Mouse (Mus musculus) frontal cortex, postnatal 14 days (tissue): ENCODE results near the gene Ocrl.

Experiments used
- DNase-seq, 2 experiments: peaks; one replicate each; pipeline ENCODE4 v3.0.0; 2022; ENCODE audit warnings: low spot score in 2 of 2

Ocrl gene

DNA sequence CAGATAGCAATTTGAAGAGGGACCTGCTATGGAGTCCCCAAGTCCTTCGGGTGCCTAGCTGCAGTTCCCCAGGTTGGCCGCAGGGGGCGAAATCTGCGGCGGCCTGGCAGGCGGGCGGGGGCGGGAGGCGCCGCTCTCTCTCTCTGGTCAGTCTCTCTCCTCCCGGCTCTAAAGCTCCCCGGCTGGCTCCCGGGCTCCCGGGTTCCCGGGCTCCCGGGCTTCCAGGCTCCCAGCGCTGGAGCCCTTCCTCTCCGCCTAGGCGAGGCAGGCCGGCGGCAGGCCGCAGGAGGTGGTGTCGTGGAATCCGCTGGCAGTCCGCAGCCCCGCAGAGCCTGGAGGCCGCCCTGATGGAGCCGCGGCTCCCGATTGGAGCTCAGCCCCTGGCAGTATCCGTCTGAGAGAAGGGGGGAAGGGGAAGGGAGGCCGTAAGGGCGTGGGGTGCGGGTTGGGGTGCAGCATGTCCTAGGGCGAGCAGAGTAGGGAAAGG lies at the start of gene Ocrl:
Gene Ocrl, plus strand, starts transcription at position 82 of the 487 bp plus-strand sequence.
- peak; percentile 22 to 47 for DNase-seq

DNA sequence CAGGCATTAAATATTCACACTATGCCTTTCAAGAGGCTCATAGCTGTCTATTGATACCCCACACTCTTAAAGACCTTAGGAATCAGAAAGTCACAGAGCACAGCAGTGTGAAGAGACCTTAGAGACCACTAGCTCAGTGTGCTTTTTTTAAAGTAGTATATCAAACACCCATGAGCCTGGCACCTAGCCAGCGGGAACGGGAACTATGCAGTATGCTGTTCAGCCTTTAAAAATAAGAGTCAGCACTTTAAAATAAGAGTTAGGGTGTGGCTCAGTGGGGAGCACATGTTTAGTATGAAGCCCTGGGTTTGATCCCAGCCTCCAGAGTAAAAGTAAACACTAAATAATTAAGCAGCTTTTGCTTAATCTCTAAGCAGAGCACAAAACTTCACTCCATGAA lies 32.1 kb upstream of the Ocrl start:
- no peak for DNase-seq

GRCm38 (mm10) chrX:47882813-47883212 lies 29.4 kb upstream of the Ocrl start:
- no peak for DNase-seq

DNA sequence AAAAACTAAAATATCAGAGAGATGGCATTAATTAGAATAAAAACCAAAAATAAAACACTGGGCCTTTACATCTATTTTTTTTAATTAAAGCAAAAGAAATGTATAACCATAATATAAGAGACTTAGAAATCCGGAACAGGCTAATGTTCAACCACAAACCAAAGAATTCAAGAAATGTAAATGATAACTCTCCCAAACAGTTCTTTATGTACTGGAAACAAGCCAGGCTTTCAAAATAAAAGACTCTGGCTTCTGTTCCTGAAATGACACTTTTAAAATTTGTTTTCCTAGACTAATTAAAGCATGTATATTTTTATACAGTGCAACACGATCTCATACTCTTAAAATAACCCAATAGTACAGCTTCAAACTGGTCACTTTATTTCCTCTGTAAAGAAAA lies 24.8 kb upstream of the Ocrl start:
- no peak for DNase-seq

GRCm38 (mm10) chrX:47891243-47891906 lies 20.8 kb upstream of the Ocrl start:
- DNase-seq, result no peak

DNA sequence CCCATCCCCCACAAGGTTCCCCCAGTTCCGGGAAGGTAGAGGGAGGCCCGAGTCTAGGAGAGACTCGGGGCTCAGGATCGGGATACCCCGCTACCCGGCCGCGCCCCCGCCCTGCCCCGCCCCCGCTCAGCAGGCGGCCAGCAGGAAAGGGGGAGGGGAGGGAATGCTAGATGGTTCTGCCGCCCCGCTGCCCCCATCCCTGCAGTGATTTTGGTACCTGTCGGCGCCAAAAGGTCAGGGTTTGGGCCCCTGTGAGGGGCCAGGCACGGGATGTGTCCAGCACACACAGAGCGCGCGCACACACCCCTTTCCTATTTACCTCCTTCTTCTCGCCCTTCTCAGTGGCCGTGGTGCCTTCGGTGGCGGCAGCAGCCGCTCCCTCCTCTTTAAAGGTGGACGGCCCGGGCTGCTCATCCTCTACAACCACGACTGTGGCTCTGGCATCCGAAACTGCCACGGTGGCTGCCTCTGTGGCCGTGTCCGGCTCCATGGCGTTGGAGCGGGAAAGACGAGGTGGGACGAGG lies 20.2 kb upstream of the Ocrl start:
- no peak for DNase-seq

DNA sequence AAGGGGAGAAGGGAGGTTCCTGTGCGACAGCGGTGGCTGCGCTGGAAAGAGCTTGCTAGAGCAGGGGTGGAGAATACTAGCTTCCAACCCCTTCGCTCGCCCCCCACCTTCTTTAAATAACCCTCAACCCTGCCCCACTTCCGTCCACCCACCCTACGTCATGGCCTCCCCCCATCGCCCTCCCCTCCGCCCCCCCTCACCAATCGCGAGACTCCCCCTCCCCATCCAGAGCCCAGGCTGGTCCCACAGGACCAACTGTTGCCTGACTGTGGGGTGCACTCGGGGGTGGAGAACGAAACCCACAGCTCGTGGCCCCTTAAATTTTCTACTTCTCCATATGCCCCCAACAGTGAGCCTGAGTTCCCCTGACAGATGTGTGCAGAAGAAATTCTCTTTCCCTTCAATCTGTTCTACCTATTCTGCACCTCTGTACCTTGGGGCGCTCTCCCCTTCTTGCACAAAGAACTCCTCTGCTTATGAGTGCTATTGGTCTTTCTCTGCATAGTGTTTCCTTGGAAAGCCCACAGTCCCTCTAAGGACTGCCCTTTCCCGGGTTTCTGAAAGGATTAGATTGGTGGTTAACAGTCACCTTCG lies 19.7 kb upstream of the Ocrl start, which contains the start of gene Smarca1:
Gene Smarca1, minus strand, starts transcription at position 544 of the 594 bp plus-strand sequence.
- no peak for DNase-seq

DNA sequence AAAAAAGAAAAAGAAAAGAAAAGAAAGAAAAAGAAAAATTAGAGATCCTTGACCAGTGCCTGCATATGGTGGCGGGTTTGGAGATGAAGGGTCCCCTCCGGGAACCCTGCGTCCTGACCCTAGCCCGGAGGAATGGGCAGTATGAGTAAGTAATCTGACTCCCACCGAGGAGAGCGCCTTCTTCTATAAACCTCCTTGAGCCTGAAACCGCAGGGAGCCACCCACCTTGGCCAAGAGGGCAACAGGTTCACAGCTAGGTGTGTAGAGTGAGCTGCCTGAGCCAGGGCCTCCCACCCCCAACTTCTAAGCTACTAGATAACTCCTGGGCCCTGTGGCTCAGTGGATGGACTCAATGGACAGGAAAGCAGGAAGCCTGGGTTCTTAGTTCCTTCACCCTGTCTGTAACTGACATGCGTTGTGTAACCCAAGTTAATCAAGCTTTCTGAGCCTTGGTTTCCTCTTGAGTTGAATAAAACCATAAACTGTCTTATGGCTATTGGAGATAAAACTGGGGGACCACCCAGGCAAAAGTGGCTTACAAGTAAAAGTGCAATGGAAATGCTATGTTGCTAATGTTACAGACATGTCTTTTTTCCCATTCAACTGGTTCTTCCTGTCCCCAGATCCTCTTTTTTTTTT lies 836 bp downstream of the Ocrl start:
- DNase-seq, result no peak

GRCm38 (mm10) chrX:47913543-47913938 lies 1.4 kb downstream of the Ocrl start:
- DNase-seq, result no peak

GRCm38 (mm10) chrX:47916831-47917230 lies 4.6 kb downstream of the Ocrl start:
- DNase-seq, result no peak

DNA sequence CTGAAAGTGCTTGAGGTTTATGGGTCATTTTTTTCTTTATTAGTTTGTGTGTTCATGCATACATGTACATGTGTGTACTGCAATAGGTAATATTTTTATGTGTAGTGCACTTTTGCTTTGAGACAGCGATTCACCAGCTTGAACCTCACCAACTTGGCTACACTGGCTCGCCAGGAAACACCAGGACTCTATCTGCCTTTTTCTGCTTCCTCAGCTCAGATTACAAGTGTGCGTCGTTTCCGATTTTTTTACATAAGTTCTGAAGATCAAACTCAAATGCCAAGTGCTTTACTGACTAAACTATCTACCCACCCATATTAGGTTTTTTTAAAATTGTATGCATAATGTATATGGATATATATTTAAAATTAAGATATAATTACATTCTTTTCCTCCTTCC lies 8.4 kb downstream of the Ocrl start:
- no peak for DNase-seq

DNA sequence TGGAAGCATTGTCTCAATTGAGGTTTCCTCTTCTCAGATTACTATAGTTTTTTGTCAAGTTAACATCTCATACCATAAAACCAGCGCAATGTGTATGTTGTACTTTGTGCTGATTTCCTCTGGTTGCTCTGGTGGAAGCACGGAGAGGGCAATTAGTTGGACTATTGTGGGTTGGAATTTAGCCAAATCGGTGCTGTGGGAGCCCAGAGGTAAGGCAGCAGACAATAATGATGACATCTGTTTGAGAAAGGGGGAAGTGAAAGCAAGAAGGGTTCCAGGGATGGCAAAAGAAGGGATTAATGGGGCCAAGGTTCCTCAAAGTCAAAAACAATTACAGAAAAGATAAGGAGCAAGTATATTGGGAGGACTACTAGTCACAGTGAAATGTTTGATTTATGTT lies 15.8 kb downstream of the Ocrl start:
- no peak for DNase-seq

DNA sequence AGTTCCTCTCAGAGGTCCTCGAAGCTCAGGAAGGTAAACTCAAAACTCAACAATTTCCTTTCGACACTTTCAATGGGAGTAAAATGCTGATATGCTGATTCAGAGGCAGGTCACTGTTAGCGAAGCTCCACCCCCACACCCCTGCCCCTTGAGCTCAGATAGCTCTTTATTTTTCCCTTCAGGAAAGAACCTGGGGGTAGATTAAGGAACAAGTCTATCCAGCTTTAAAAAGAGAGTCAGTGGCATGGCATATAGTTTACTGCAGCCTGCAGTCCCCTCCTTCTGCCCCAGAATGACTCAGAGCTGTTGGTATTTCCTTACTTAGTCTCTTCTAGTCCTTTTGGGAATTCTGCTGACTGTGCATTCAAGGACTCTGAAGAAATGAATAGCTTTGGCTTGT lies 18.3 kb downstream of the Ocrl start:
- no peak for DNase-seq

- DNase-seq, result no peak
Measured at GRCm38 (mm10) chrX:47934352-47934751, 22.2 kb downstream of the Ocrl start.

DNA sequence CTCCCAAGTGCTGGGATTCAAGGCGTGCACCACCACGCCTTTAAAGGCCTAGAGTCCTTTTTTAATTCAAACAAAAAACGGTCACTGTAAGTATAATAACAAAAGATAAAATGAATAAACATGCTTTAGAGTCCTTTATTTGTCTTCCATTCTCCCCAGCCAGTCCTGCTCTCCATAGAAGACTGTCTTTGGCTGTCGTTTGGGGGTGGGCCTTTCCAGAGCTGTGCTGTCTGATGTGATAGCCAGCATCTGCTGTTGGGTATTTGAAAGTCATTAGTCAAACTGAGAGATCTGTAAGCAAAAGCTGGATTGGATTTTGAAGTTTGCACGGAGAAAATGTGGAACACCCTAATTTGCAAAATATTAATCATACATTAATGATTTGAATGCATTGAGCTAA lies 24.7 kb downstream of the Ocrl start:
- no peak for DNase-seq

DNA sequence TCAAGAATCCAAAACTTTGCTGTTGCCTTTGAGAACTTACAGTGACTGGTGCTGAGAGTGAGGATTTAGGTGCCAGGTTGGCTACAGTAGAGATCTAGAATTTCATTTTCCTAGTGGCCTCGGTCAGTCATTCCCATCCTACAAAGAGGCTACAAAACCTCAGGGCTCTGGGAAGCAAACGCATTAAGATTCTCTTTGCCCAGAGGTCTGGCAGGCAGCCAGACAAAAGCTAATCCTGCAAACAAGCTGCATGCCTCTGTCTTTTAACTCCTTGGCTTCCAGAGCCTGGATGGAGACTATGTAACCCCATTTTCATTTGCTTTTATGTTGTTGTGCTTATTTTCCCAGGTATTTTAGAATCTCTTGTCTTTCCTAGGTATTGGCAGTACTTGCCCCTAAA lies 25.6 kb downstream of the Ocrl start:
- DNase-seq, result peak in 1 of 2 experiments; percentile 8

DNA sequence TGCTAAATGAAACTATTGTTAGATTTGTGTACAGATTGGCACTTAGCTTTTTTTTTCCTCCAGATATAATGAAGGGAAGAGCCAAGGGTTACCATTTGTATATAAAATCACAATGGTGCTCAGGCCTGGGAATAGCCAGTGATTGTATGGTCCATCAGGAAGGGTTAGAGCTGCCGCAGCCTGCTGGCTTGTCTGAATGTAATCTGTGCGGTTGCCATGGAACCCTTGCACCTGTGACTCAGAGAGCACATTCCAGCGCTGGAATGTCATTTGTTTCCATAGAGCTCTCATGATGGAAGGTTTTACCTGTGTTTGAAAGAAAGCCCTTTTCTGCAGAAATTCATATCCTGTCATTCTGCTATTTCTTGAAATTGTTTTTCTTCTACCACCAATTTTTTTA lies 37.5 kb downstream of the Ocrl start:
- no peak for DNase-seq

DNA sequence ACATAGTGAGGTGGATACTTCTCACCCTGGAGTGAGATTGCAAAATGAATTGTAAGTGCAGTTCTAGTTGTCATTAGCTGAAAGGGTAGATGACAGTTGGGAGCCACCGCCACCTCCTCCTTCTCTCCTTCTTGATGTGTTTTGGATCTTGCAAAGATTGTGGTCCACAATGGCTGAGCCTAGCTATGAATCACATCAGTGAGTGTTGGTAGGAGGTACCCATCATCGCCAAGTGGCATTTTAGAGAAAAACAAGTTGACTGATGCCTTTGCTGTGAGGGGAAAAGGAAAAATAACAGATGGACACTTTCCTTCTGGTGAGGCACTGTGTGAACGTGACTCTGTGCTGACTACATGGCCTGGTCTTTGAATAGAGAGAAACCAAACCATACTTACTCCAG lies 50.4 kb downstream of the Ocrl start:
- no peak for DNase-seq

DNA sequence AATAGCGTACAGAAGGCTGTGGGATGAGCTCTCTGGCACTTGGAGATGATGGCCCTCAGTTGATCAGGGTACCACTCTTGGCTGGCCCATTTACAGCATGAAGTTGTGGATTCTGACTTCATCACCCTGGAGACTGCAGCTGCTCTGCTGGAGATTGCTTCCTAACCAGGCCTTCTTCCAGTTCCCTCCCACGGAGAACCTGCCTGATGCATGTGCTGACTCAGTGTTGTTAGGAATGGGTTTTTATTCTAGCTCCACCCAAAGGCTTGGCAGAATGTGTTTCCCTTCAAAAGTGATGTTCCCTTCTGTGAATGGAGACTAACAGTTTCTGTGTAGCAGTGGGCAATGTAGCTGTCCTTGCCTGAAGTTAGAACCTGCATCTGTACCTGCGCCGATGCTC lies 58.2 kb downstream of the Ocrl start:
- peak in 1 of 2 experiments; percentile 23 for DNase-seq

DNA sequence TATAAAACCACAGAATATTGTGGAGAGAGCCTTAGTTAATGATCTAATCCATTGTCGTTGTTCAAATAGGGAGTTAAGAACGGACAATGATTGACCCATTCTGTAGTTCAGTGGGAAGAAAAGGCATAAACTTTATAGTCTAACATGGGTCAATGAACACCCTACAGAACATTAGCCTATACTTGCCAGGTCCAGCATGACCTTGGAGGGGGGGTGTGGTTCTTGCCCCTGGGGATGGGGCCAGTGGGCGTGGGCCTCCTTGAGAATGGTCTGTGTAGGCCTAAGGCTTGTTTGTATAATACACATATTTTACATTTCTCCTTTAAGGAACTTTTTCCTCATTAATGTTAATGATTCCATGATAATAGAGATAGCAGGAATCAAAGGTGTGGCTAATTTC lies 58.7 kb downstream of the Ocrl start:
- no peak for DNase-seq

GRCm38 (mm10) chrX:47971366-47972128 lies 59.4 kb downstream of the Ocrl start:
- no peak for DNase-seq

GRCm38 (mm10) chrX:47976551-47976950 lies 64.4 kb downstream of the Ocrl start:
- DNase-seq, result no peak
